Mouse (Mus musculus) retina, postnatal 1 day (tissue): ENCODE data around the gene Actn3.
"Not testable (repeated sequence)": the region's sequence is repeated elsewhere in the genome, so short reads cannot be mapped to it uniquely, and the experiment has no call there.

Experiments used
- DNase-seq: peaks from one replicate; pipeline ENCODE4 v3.0.0-alpha.2; 2012

The Actn3 gene

GRCm38 (mm10) chr19:4877785-4878184, at the start of gene Actn3:
TSS of gene Actn3 (minus strand) at chr19:4877909.
- DNase-seq = no peak

- DNase-seq = no peak
Observed at GRCm38 (mm10) chr19:4925121-4925860, 47.6 kb upstream of the Actn3 start.

GRCm38 (mm10) chr19:4919652-4920051, 41.9 kb upstream of the Actn3 start:
- DNase-seq = no peak

- no peak for DNase-seq
Observed at GRCm38 (mm10) chr19:4916827-4917226, 39.1 kb upstream of the Actn3 start.

- DNase-seq = no peak
Observed at GRCm38 (mm10) chr19:4915924-4916603, 38.4 kb upstream of the Actn3 start.

- DNase-seq = no peak
Observed at GRCm38 (mm10) chr19:4909376-4909775, 31.7 kb upstream of the Actn3 start.

- peak; percentile 63 for DNase-seq
Observed at GRCm38 (mm10) chr19:4908107-4908506, 30.4 kb upstream of the Actn3 start.

GRCm38 (mm10) chr19:4905979-4906794, 28.5 kb upstream of the Actn3 start, which contains the start of gene Bbs1:
TSS of gene Bbs1 (minus strand) at chr19:4906628.
- peak; percentile 92 for DNase-seq

GRCm38 (mm10) chr19:4899888-4900287, 22.2 kb upstream of the Actn3 start:
- DNase-seq = no peak

GRCm38 (mm10) chr19:4898972-4899371, 21.3 kb upstream of the Actn3 start:
- DNase-seq = no peak

- no peak for DNase-seq
Observed at GRCm38 (mm10) chr19:4896780-4897520, 19.2 kb upstream of the Actn3 start.

- no peak for DNase-seq
Observed at GRCm38 (mm10) chr19:4891798-4892197, 14.1 kb upstream of the Actn3 start.

GRCm38 (mm10) chr19:4889791-4890190, 12.1 kb upstream of the Actn3 start:
- no peak for DNase-seq

- no peak for DNase-seq
Observed at GRCm38 (mm10) chr19:4883961-4884360, 6.3 kb upstream of the Actn3 start.

- no peak for DNase-seq
Observed at GRCm38 (mm10) chr19:4879324-4879703, 1.6 kb upstream of the Actn3 start.

- DNase-seq = peak; percentile 97
Observed at GRCm38 (mm10) chr19:4878405-4879323, 955 bp upstream of the Actn3 start, which contains the start of gene Zdhhc24. TSS of gene Zdhhc24 (plus strand) at chr19:4878668.

GRCm38 (mm10) chr19:4876755-4877154, 954 bp downstream of the Actn3 start:
- DNase-seq = no peak

GRCm38 (mm10) chr19:4876241-4876640, 1.5 kb downstream of the Actn3 start:
- DNase-seq = peak; percentile 30

- not testable (repeated sequence) for DNase-seq
Observed at GRCm38 (mm10) chr19:4874613-4875012, 3.1 kb downstream of the Actn3 start.

- DNase-seq = peak; percentile 57
Observed at GRCm38 (mm10) chr19:4865147-4865546, 12.6 kb downstream of the Actn3 start.

- peak; percentile 64 for DNase-seq
Observed at GRCm38 (mm10) chr19:4863048-4863447, 14.7 kb downstream of the Actn3 start.
